Mouse (Mus musculus): ENCODE results near the gene Slc19a1.

DNA sequence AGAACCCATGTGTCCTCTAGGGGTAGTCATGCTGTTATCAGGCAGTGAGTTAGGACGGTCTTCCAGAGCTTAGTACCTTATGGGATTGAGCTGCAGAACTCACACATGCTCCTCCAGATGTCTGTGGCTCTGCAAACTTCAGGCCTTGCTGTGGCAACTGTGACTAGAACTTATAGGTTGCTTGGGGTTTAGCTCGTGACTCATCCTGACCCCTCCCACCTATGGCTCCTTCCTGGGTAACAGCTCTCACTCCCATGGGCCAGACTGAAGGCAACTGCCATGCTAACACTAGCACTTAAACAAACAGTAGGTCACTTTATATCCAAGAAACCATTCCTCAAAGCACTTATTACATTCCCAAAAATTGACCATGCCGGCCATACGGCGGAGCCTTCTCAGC lies 1.4 kb upstream of the Slc19a1 start:
- TF ChIP-seq CTCF (IDR thresholded peaks at IDR 0.05) (no peak), EP300 (IDR thresholded peaks at IDR 0.05) (no peak)

Measured in lung, postnatal 0 days (tissue).